8 mouse cellular contexts compared by ENCODE assay signal in the genomic region with DNA sequence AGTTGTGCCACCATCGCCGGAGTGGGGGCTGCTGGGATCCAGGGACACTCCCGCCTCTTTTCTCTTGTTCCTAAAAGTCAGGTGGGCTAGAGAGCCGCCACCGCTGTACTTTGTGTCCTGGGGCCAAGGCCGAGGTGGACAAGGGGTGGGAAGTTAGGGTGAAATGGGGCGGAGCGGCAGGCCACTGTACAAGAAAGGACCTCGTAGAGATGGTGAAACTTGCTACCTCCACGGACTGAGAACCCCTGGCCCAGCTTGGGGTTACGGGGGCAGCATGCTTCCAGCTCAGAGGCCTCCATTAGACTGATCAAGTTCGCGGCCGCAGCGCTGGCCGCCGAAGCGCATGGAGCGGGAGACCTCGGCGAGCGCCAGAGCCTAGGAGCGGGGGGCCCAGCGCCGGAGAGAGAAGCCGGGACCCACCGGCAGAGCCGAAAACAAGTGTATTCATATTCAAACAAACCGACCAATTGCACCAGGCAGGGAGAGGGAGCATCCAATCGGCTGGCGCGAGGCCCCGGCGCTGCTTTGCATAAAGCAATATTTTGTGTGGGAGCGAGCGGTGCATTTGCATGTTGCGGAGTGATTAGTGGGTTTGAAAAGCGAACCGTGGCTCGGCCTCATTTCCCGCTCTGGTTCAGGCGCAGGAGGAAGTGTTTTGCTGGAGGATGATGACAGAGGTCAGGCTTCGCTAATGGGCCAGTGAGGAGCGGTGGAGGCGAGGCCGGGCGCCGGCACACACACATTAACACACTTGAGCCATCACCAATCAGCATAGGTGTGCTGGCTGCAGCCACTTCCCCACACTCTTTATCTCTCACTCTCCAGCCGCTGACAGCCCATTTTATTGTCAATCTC. TPM values are rescaled to one million over a fixed set of nuclear protein-coding genes. Genes with fewer than 3 reads are reported as not detected.
DNase-seq lines count a peak whose midpoint lies in the region; ATAC-seq and TF ChIP-seq lines count a peak whose summit lies in the region.

No protein-coding gene starts in this region.

- no peaks in the 10 kb centered on the region for H3K9me3 ChIP-seq in kidney, embryonic 16.5 days (ENCODE audit: low read length)
- no peaks in the 10 kb centered on the region for H3K9me3 ChIP-seq in limb, embryonic 15.5 days
- H3K9me3 ChIP-seq in midbrain, postnatal 0 days (ENCODE audit: low read length) = no peaks in the 10 kb centered on the region

- 3% methylated on average over 49 of the region's 49 CpGs for WGBS in heart, adult 2 months
- WGBS in kidney, embryonic 16.5 days = under 1% methylated on average over 49 of the region's 49 CpGs
- WGBS in limb, embryonic 15.5 days = 2% methylated on average over 47 of the region's 49 CpGs
- under 1% methylated on average over 49 of the region's 49 CpGs for WGBS in midbrain, postnatal 0 days

- H3K9ac ChIP-seq in heart, adult 2 months (ENCODE audit: low read depth, low read length) = no peak overlapping the region
- H3K9ac ChIP-seq in kidney, embryonic 16.5 days (replicated peaks; ENCODE audit: low read length) = no peak overlapping the region
- no peak overlapping the region for H3K9ac ChIP-seq in limb, embryonic 15.5 days
- no peak overlapping the region; the same call in 1 of the 2 replicates for H3K9ac ChIP-seq in midbrain, postnatal 0 days (replicated peaks; ENCODE audit: low read length, poor library complexity, severe bottlenecking)

- peak; percentile 71 for ATAC-seq in common myeloid progenitor, adult 5-6 weeks (replicated peaks; ENCODE audit: low read depth, poor library complexity, severe bottlenecking)
- ATAC-seq in kidney, embryonic 16.5 days (ENCODE audit: low FRiP score, low TSS enrichment) = peak; percentile 69
- ATAC-seq in limb, embryonic 15.5 days (ENCODE audit: insufficient number of reproducible peaks, low FRiP score, low TSS enrichment, low read depth) = no peak
- ATAC-seq in midbrain, postnatal 0 days (ENCODE audit: low FRiP score) = peak; percentile 55

- H3K4me2 ChIP-seq in kidney, embryonic 16.5 days (replicated peaks; ENCODE audit: low read depth, low read length) = peak overlapping the region; percentile 53
- peak overlapping the region; percentile 57 for H3K4me2 ChIP-seq in limb, embryonic 15.5 days
- H3K4me2 ChIP-seq in midbrain, postnatal 0 days (ENCODE audit: low read depth, low read length, poor library complexity, severe bottlenecking) = peak overlapping the region; percentile 44

- peaks cover 50% of the 10 kb centered on the region for H3K27me3 ChIP-seq in heart, adult 2 months (ENCODE audit: control insufficient read depth, insufficient read depth, low read length)
- peaks cover 99% of the 10 kb centered on the region for H3K27me3 ChIP-seq in kidney, embryonic 16.5 days (ENCODE audit: insufficient read depth, low read length)
- H3K27me3 ChIP-seq in limb, embryonic 15.5 days = peaks cover 95% of the 10 kb centered on the region
- H3K27me3 ChIP-seq in midbrain, postnatal 0 days (ENCODE audit: insufficient read depth, low read length) = peaks cover 89% of the 10 kb centered on the region

- peak overlapping the region; percentile 44 for H3K4me3 ChIP-seq in heart, adult 2 months
- H3K4me3 ChIP-seq in kidney, embryonic 16.5 days (ENCODE audit: low read length) = peak overlapping the region; percentile 38
- peak overlapping the region; percentile 34 for H3K4me3 ChIP-seq in limb, embryonic 15.5 days
- H3K4me3 ChIP-seq in midbrain, postnatal 0 days (ENCODE audit: low read depth, low read length) = peak overlapping the region; percentile 20

- TF ChIP-seq POLR2A in heart, adult 2 months (IDR thresholded peaks at IDR 0.05; ENCODE audit: insufficient read depth, low read depth, low read length) = no peak

- TF ChIP-seq CTCF in heart, adult 2 months (IDR thresholded peaks at IDR 0.05) = no peak
- no peak for TF ChIP-seq CTCF in midbrain, postnatal 0 days (IDR thresholded peaks at IDR 0.05)

- H3K79me2 ChIP-seq in heart, adult 2 months (replicated peaks; ENCODE audit: control insufficient read depth, insufficient read depth, low read length) = no peaks in the 10 kb centered on the region

- no peak for TF ChIP-seq EP300 in heart, adult 2 months (IDR thresholded peaks at IDR 0.05; ENCODE audit: insufficient read depth, low read depth, low read length)

- peaks cover 2% of the 10 kb centered on the region for H3K4me1 ChIP-seq in heart, adult 2 months (ENCODE audit: control insufficient read depth, insufficient read depth, low read length)
- peaks cover 26% of the 10 kb centered on the region for H3K4me1 ChIP-seq in kidney, embryonic 16.5 days (ENCODE audit: insufficient read depth, low read length)
- peaks cover 29% of the 10 kb centered on the region for H3K4me1 ChIP-seq in limb, embryonic 15.5 days
- no peaks in the 10 kb centered on the region for H3K4me1 ChIP-seq in midbrain, postnatal 0 days (ENCODE audit: insufficient read depth, low read length)

- no peaks in the 10 kb centered on the region for H3K36me3 ChIP-seq in heart, adult 2 months (ENCODE audit: control insufficient read depth, insufficient read depth, low read length)
- H3K36me3 ChIP-seq in kidney, embryonic 16.5 days (ENCODE audit: insufficient read depth, low read length) = no peaks in the 10 kb centered on the region
- H3K36me3 ChIP-seq in limb, embryonic 15.5 days = no peaks in the 10 kb centered on the region
- no peaks in the 10 kb centered on the region for H3K36me3 ChIP-seq in midbrain, postnatal 0 days (ENCODE audit: insufficient read depth, low read length)

- peak; percentile 31 to 46 for DNase-seq in spleen, postnatal 36 days (ENCODE audit: low spot score in 2 of 2)
- DNase-seq in spleen, adult 12 weeks (ENCODE audit: low spot score) = no peak
- peak in 1 of 2 experiments; percentile 55 for DNase-seq in heart, adult 2 months
- peak; percentile 92 for DNase-seq in midbrain, postnatal 0 days (ENCODE audit: low spot score)
- peak; percentile 37 for DNase-seq in thymus, postnatal 14 days

- H3K27ac ChIP-seq in heart, adult 2 months = no peak overlapping the region
- H3K27ac ChIP-seq in kidney, embryonic 16.5 days (ENCODE audit: low read length) = no peak overlapping the region
- H3K27ac ChIP-seq in limb, embryonic 15.5 days = no peak overlapping the region
- H3K27ac ChIP-seq in midbrain, postnatal 0 days (ENCODE audit: low read depth, low read length) = no peak overlapping the region

- intact Hi-C loops in heart, adult 2 months (cut with DNase I) = no loop called here

RNA-seq across cellular contexts. Expression of gene Pax6, which starts 6.4 kb away (rescaled TPM):
- not detected in 2 replicates for total RNA-seq in common myeloid progenitor, adult 5-6 weeks (2017)
- total RNA-seq in heart, adult 2 months (2021) = not detected
- not detected in 2 replicates for polyA plus RNA-seq in heart, adult 2 months (2012; rRNA removed)
- polyA plus RNA-seq in kidney, embryonic 16.5 days (2015; fragmentation: Nextera tagmentation; extraction: Ambion mirVana) = 0.09 and 0.13 TPM in 2 replicates
- 0.26 and 0.36 TPM in 2 replicates for polyA plus RNA-seq in limb, embryonic 15.5 days (2015; fragmentation: Nextera tagmentation; extraction: Ambion mirVana)
- 15.4 and 27.1 TPM in 2 replicates for total RNA-seq in midbrain, postnatal 0 days (2014; rRNA removed)
- polyA plus RNA-seq in midbrain, postnatal 0 days (2015; fragmentation: Nextera tagmentation; extraction: Ambion mirVana) = 6.9 and 11.3 TPM in 2 replicates
